Mouse (Mus musculus): ENCODE measurements around the gene Olfr56.

- TF ChIP-seq ZNF384 (IDR thresholded peaks at IDR 0.05; ENCODE audit: low read depth, low read length): no peak
- TF ChIP-seq HCFC1 (IDR thresholded peaks at IDR 0.05; ENCODE audit: borderline replicate concordance, insufficient read depth, low read length): no peak
Measured at GRCm38 (mm10) chr11:49114774-49115173, 136.1 kb downstream of the Olfr56 start, which contains the start of gene Olfr1396.
